Mouse (Mus musculus) heart, adult 2 months (tissue): ENCODE data around the gene Csrp1.

ENCODE experiments used
- CTCF ChIP-seq: fragments of 200-600 bp; IDR thresholded peaks from 2 replicates; pipeline ENCODE4 v1.8.1; 2022; ENCODE audit warnings: antibody characterized with exemption, mild to moderate bottlenecking, moderate library complexity
- EP300 ChIP-seq: fragments of 200-500 bp; IDR thresholded peaks from 2 replicates; pipeline ENCODE4 v1.6.1; 2011; ENCODE audit warnings: low read depth, low read length, control low read depth; ENCODE audit not compliant: insufficient read depth

GRCm38 (mm10) chr1:135781220-135781619, 61.4 kb downstream of the Csrp1 start:
- peak; percentile 89 for TF ChIP-seq CTCF
- peak; percentile 93 for TF ChIP-seq EP300
